Mouse (Mus musculus) hindbrain, embryonic 10.5 days (tissue): Measurements from ENCODE around the gene 4933400A11Rik. TPM values are rescaled to one million over a fixed set of nuclear protein-coding genes. Genes with fewer than 3 reads are reported as not detected.

Source experiments
- DNase-seq: peaks from one replicate; pipeline ENCODE4 v3.0.0-alpha.2; 2017; ENCODE audit warnings: low spot score
- H3K27ac ChIP-seq: fragments of 300-500 bp; sonication (generic); 2 replicates; pipeline ENCODE4 v1.5.1; 2016; ENCODE audit warnings: mild to moderate bottlenecking, moderate library complexity
- H3K27me3 ChIP-seq: fragments of 300-500 bp; sonication (generic); 2 replicates; pipeline ENCODE4 v1.6.1; 2016; ENCODE audit warnings: mild to moderate bottlenecking; ENCODE audit not compliant: poor library complexity, insufficient read depth, severe bottlenecking
- H3K36me3 ChIP-seq: fragments of 300-500 bp; sonication (generic); 2 replicates; pipeline ENCODE4 v1.6.1; 2016; ENCODE audit warnings: mild to moderate bottlenecking, moderate library complexity
- H3K4me1 ChIP-seq: fragments of 300-500 bp; sonication (generic); replicated peaks from 2 replicates; pipeline ENCODE4 v1.6.1; 2016; ENCODE audit warnings: mild to moderate bottlenecking
- H3K4me3 ChIP-seq: fragments of 300-500 bp; sonication (generic); 2 replicates; pipeline ENCODE4 v1.5.1; 2016; ENCODE audit warnings: mild to moderate bottlenecking, moderate library complexity
- H3K9me3 ChIP-seq: fragments of 300-500 bp; sonication (generic); 2 replicates; pipeline ENCODE4 v1.6.1; 2016; ENCODE audit warnings: mild to moderate bottlenecking, moderate library complexity
- WGBS: fragments of 180-500 bp; shearing (Covaris S2); methylation state at CpG from one replicate; pipeline ENCODE4 v1.1.7; 2016; 5-methylcytosine and 5-hydroxymethylcytosine counted together
- polyA plus RNA-seq: library from polyadenylated mRNA; unstranded; fragments of >200 nt; fragmentation: Nextera tagmentation; extraction: Ambion mirVana; gene quantifications from 2 replicates; pipeline ENCODE4 v1.2.1, GENCODE M21; 2016

The 4933400A11Rik gene
- polyA plus RNA-seq, 1 experiment from 2014 or later: not detected

DNA sequence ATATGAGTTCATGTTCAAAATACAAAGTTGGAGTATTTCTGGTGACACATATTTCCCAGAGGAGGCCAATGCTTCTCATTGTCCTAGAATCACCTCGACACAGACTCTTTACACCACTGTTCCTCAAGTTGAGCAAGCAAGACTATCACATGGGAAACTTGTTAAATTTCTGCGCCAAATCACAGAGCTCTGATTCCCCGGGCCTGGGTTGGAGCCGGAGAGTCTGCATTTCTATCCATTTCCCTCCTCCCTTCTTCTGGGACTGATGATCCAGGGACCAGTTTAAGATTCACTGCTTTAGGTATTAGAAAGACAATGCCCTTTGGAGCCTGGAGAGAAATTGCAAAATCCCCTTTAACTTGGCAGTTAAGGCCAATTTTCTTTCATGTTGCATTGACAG is 15.0 kb upstream of the 4933400A11Rik start:
- H3K4me1 ChIP-seq: 0 out of 2 replicates have a peak, but pooled peaks cover 10% of the 10 kb centered on the region
- no peaks in the 10 kb centered on the region for H3K36me3 ChIP-seq
- peaks cover 28% of the 10 kb centered on the region for H3K27me3 ChIP-seq
- WGBS: 67% methylated on average over 4 of the region's 4 CpGs
- H3K4me3 ChIP-seq: no peak overlapping the region
- H3K27ac ChIP-seq: no peak overlapping the region
- H3K9me3 ChIP-seq: no peaks in the 10 kb centered on the region
- no peak for DNase-seq

DNA sequence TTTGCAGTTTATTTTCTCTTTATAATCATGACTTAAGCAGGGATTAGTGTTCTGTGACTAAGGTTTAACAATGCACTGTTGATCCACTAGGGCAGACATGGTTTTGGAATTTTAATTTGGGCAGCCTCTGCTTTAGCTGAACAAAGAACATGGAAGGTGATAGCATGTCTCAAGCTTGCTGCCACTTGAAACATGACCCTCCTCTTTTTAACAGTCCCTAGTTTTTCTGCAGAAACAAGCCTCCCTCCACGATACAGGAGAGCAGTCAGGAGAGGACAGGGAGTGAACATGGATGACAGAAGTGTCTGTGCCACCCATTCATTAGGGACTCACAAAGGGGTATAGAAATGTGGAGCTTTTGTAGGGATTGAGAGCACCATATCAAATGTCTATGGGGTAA is 13.4 kb upstream of the 4933400A11Rik start:
- Histone ChIP-seq H3K9me3 (no peaks in the 10 kb centered on the region), H3K36me3 (no peaks in the 10 kb centered on the region), H3K4me1 (0 out of 2 replicates have a peak, but pooled peaks cover 10% of the 10 kb centered on the region), H3K27ac (no peak overlapping the region), H3K4me3 (no peak overlapping the region), H3K27me3 (peaks cover 28% of the 10 kb centered on the region)
- WGBS: 17% methylated on average over 1 of the region's 1 CpGs
- no peak for DNase-seq

DNA sequence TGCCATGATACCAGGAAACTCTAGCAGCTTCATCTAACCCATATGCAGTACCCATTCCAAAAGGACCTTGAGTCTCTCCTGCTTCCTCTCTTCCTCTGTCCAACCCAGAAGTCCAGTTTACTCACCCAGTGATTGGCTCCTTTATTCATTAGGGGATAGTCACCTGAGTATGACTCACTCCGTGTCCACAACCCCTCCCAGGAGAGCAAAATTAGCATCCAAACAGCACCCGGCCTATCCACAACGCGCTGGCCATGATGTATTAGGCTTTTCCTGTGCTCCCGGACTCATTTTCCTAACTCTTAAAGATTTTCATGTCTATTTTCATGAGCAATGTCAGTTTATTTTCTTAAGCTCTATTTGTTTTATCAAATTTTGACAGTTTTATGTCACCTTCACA is 10.3 kb upstream of the 4933400A11Rik start:
- Histone ChIP-seq H3K4me1 (0 out of 2 replicates have a peak, but pooled peaks cover 7% of the 10 kb centered on the region), H3K9me3 (no peaks in the 10 kb centered on the region), H3K27ac (no peak overlapping the region), H3K4me3 (no peak overlapping the region), H3K27me3 (peaks cover 17% of the 10 kb centered on the region), H3K36me3 (no peaks in the 10 kb centered on the region)
- 84% methylated on average over 5 of the region's 5 CpGs for WGBS
- DNase-seq: no peak

DNA sequence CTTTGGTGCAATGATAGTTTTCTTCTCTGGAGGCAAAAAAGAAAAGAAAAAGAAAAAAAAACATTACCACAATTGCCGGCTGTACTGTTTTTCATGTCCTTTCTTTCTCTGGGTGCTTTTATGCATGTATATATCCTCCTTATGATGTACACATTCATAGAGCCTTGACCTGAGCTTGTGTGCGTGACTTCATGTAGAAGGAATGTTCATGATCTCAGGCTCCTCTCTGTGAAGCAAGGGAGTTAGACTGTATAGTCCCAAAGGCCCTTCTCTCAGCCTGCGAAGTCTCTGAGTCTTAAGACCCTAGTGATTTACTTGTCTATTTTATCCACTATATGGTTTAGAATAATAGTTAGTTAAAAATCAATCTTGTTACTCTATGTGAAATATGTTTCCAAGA is 21.4 kb downstream of the 4933400A11Rik start:
- Histone ChIP-seq H3K9me3 (no peaks in the 10 kb centered on the region), H3K4me3 (no peak overlapping the region), H3K4me1 (no peaks in the 10 kb centered on the region), H3K36me3 (no peaks in the 10 kb centered on the region), H3K27ac (no peak overlapping the region), H3K27me3 (peaks cover 54% of the 10 kb centered on the region)
- 87% methylated on average over 3 of the region's 3 CpGs for WGBS
- DNase-seq: no peak

DNA sequence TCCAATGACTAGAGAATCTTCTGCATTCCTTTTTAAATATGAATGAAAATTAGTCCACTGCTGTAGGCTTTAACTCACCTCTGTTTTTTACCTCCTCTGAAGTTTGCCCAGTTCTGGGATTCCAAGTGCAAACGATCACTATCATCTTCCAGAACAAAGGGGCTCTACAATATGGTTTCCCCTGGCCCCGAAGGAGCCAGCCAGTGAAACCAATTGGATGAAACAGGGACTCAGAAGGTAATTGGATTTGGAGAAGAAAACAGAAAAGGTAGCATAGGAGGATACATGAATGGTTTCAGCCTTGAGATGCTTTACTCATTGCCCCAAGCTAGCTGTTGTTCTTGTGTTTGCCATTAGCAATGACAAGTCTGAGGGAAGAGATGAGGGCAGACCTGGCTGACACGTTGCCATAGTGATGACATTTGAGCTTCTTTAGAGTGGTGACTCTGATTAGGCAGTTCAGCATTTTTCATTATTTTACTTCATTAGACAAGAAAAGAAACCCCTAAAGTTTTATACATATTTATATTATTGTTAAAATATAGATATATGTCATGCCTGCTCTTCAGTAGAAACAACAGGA is 44.0 kb downstream of the 4933400A11Rik start:
- Histone ChIP-seq H3K36me3 (no peaks in the 10 kb centered on the region), H3K4me1 (peaks cover 5% of the 10 kb centered on the region; the same call in 1 of the 2 replicates), H3K27me3 (peaks cover 65% of the 10 kb centered on the region), H3K9me3 (no peaks in the 10 kb centered on the region), H3K4me3 (no peak overlapping the region), H3K27ac (no peak overlapping the region)
- 54% methylated on average over 3 of the region's 3 CpGs for WGBS
- peak; percentile 2 for DNase-seq

Other genes starting within 250 kb of the 4933400A11Rik start
- 16.0 and 16.8 TPM in 2 replicates for gene Mid1, start 94.4 kb downstream of the 4933400A11Rik start, polyA plus RNA-seq
- 229 and 264 TPM in 2 replicates for gene Gm21887, start 230.0 kb upstream of the 4933400A11Rik start, polyA plus RNA-seq